Mouse (Mus musculus) limb, embryonic 11.5 days (tissue): ENCODE results near the gene Ell. TPM values are rescaled to one million over a fixed set of nuclear protein-coding genes. Genes with fewer than 3 reads are reported as not detected.

Experiments used
- ATAC-seq: fragments of 200-750 bp; cut with Nextera tagmentation; 2 replicates; pipeline ENCODE4 v1.8.0; 2017; ENCODE audit warnings: low read depth; ENCODE audit not compliant: insufficient number of reproducible peaks, low FRiP score, low TSS enrichment
- DNase-seq: peaks from one replicate; pipeline ENCODE4 v3.0.0-alpha.2; 2015; ENCODE audit warnings: low spot score
- H3K27ac ChIP-seq: fragments of 300-500 bp; sonication (generic); replicated peaks from 2 replicates; pipeline ENCODE4 v1.5.1; 2014; ENCODE audit warnings: low read depth, mild to moderate bottlenecking, low read length
- H3K27me3 ChIP-seq: fragments of 300-500 bp; sonication (generic); 2 replicates; pipeline ENCODE4 v1.6.1; 2014; ENCODE audit warnings: mild to moderate bottlenecking, low read length, mixed read lengths; ENCODE audit not compliant: control insufficient read depth, insufficient read depth
- H3K36me3 ChIP-seq: fragments of 300-500 bp; sonication (generic); 2 replicates; pipeline ENCODE4 v1.6.1; 2014; ENCODE audit warnings: mild to moderate bottlenecking, low read length, moderate library complexity, mixed read lengths; ENCODE audit not compliant: control insufficient read depth, insufficient read depth
- H3K4me1 ChIP-seq: fragments of 300-500 bp; sonication (generic); 2 replicates; pipeline ENCODE4 v1.6.1; 2014; ENCODE audit warnings: low read length, mixed read lengths; ENCODE audit not compliant: control insufficient read depth, insufficient read depth
- H3K4me2 ChIP-seq: fragments of 300-500 bp; sonication (generic); 2 replicates; pipeline ENCODE4 v1.6.1; 2014; ENCODE audit warnings: low read depth, mild to moderate bottlenecking, moderate library complexity; ENCODE audit not compliant: severe bottlenecking
- H3K4me3 ChIP-seq: fragments of 300-500 bp; sonication (generic); 2 replicates; pipeline ENCODE4 v1.5.1; 2014; ENCODE audit warnings: low read depth, low read length
- H3K9ac ChIP-seq: fragments of 300-500 bp; sonication (generic); 2 replicates; pipeline ENCODE4 v1.6.1; 2014; ENCODE audit warnings: mild to moderate bottlenecking, low read length
- H3K9me3 ChIP-seq: fragments of 300-500 bp; sonication (generic); 2 replicates; pipeline ENCODE4 v1.6.1; 2016; ENCODE audit warnings: low read length; ENCODE audit not compliant: control insufficient read depth
- WGBS: fragments of 180-500 bp; shearing (Covaris S2); extraction: QIAGEN DNeasy Blood & Tissue Kit; methylation state at CpG from one replicate; pipeline ENCODE4 v1.1.7; 2014; 5-methylcytosine and 5-hydroxymethylcytosine counted together
- polyA plus RNA-seq: library from polyadenylated mRNA; unstranded; fragments of >200 nt; fragmentation: Nextera tagmentation; extraction: Ambion mirVana; gene quantifications from 2 replicates; pipeline ENCODE4 v1.2.1, GENCODE M21; 2014

The Ell gene
- polyA plus RNA-seq, 1 experiment from 2014 or later: 20.1 TPM

DNA sequence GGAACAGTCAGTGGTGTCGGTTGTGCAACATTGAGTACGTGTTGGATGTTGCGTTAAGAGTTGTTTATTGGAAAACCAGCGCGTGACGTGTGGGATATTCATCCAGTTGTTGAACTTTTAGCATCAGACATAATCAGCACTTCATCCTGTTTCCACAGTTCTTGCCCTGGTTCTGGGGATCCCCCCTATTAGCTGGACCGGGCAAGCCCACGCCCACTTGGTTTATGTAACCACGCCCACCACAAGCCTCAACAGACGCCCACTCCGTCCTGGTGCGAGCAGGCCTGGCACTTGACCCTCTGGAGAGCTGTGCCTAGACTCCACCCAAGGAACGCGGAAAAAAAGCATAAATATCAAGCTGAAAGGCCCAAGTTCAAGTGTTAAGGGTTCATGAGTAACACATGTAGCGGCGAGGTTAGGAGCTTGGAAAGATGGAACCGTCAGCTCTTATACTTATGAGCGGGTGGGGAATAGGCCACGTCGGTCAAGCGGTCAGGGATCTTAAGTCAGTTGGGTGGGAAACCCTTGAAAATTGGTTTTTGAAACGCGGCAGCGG is 1.2 kb upstream of the Ell start:
- DNase-seq: peak; percentile 63
- WGBS: 17% methylated on average over 24 of the region's 24 CpGs
- ATAC-seq: peak; percentile 9

DNA sequence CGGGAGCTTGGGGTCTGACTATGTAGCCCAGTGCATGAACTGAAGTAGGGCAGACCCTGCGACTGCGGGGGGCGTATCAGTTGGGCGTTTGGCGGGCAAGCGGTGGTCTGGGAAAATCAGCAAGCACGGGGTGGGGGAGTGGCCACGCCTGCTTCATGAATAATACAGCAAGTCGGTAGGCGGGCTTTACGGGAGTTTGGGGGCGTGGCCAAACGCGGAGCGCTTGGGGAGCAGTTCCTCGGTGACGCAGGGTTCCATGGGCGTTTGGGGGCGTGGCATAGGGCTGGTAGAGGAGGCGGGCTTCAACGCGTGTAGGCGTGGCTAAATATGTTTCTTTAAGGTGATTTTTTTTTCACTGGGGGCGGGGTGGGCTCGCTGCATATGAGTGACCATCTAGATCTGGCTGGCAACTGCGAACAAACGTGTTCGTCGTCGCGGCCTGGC is 602 bp upstream of the Ell start:
- Histone ChIP-seq H3K9ac (peak overlapping the region; percentile 49), H3K4me3 (peak overlapping the region; percentile 84), H3K4me1 (peaks cover 9% of the 10 kb centered on the region), H3K4me2 (peak overlapping the region; percentile 71), H3K27me3 (no peaks in the 10 kb centered on the region), H3K9me3 (no peaks in the 10 kb centered on the region), H3K27ac (peak overlapping the region; percentile 62; the same call in 1 of the 2 replicates), H3K36me3 (peaks cover 10% of the 10 kb centered on the region)
- DNase-seq: peak; percentile 100
- ATAC-seq: peak; percentile 73
- WGBS: under 1% methylated on average over 32 of the region's 32 CpGs

More for the DNA sequence above, 1.2 kb upstream of the Ell start:
- Histone ChIP-seq H3K27me3 (no peaks in the 10 kb centered on the region), H3K9ac (peak overlapping the region; percentile 49), H3K4me2 (peak overlapping the region; percentile 71), H3K27ac (peak overlapping the region; percentile 30; the same call in 1 of the 2 replicates), H3K4me3 (peak overlapping the region; percentile 84), H3K9me3 (no peaks in the 10 kb centered on the region), H3K4me1 (peaks cover 9% of the 10 kb centered on the region), H3K36me3 (peaks cover 12% of the 10 kb centered on the region)

DNA sequence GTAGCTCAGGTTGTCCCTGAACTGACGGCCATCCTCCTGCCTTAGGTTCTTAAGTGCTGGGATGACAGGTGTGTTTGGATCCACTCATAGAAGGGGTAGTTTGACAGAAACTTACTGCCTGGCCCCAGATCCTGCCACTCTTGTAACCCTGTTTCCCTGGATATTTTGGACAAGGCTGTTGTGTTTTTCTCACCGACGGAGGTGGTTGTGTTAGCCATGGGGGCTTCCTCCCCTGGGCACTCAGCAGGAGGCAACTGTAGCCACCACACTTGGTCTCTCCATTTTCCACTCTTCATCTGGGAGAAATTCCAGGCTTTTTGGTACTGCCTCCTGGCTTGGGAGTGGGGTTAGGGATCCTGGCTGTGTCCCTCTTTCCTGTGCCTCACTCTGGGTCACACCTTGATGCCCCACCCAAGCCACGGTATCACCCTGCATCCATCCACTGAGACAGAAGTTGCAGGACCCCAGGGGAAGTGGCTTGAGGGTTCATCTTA is 803 bp downstream of the Ell start:
- 12% methylated on average over 4 of the region's 4 CpGs for WGBS
- Histone ChIP-seq H3K27me3 (no peaks in the 10 kb centered on the region), H3K9me3 (no peaks in the 10 kb centered on the region), H3K4me2 (peak overlapping the region; percentile 71), H3K27ac (no peak overlapping the region), H3K9ac (peak overlapping the region; percentile 78), H3K36me3 (peaks cover 4% of the 10 kb centered on the region), H3K4me3 (peak overlapping the region; percentile 84), H3K4me1 (peaks cover 9% of the 10 kb centered on the region)
- ATAC-seq: no peak
- no peak for DNase-seq

DNA sequence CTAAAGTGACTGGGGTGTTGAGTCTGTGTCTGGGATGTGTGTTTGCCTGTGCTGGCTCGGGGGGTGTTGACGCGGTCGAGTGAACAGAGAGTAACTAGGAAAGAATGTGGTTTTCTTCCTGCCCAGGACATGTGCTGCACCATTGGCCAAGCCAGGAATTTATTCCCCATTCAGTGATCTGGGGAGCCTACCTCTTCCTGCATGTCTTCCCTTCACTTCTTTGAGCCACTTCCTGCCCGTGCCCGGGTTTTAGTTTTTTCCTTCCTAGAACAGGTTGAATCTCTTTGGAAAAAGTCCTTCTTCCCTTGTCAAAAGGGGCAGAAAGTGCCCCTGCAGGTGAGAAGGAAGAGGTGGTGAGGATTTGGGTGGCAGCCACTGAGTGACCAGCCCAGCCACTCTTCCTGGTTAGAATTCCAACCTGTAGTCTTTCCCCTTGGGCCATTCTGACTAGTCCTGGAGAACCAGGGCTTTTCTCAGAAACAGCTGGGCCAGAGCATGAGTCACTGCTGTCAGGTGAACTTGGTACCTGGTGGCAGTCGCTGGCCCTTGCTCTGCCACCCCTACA is 1.3 kb downstream of the Ell start:
- Histone ChIP-seq H3K27ac (no peak overlapping the region), H3K27me3 (no peaks in the 10 kb centered on the region), H3K36me3 (peaks cover 1% of the 10 kb centered on the region; the same call in 1 of the 2 replicates), H3K4me2 (peak overlapping the region; percentile 71), H3K4me3 (peak overlapping the region; percentile 84), H3K9ac (peak overlapping the region; percentile 78), H3K9me3 (no peaks in the 10 kb centered on the region), H3K4me1 (peaks cover 9% of the 10 kb centered on the region)
- ATAC-seq (no peak), DNase-seq (no peak)
- 82% methylated on average over 7 of the region's 7 CpGs for WGBS

DNA sequence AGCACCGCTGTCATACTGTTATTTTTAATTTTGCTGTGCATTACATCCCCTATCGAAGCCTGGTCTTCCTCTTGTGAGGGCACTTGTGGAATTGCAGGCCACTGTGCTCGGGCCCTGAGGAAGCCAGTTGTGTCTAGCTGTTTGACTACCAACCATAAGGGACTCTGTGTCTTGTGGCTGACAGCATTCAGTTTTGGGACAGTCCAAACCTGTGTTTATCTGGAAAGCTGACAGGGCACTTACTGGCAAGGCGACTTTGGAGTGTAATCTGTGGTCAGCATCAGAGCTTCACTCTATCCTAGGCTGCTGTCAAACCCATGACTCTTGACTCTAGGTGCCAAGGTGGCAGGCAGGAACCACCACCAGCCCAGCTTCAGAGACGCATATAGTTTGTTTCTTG is 1.8 kb downstream of the Ell start:
- Histone ChIP-seq H3K9ac (no peak overlapping the region), H3K27ac (no peak overlapping the region), H3K4me3 (peak overlapping the region; percentile 84), H3K4me2 (peak overlapping the region; percentile 71; the same call in 1 of the 2 replicates), H3K9me3 (no peaks in the 10 kb centered on the region), H3K27me3 (no peaks in the 10 kb centered on the region), H3K36me3 (no peaks in the 10 kb centered on the region; the same call in 1 of the 2 replicates), H3K4me1 (peaks cover 9% of the 10 kb centered on the region)
- 87% methylated on average over 5 of the region's 5 CpGs for WGBS
- no peak for ATAC-seq
- DNase-seq: no peak

DNA sequence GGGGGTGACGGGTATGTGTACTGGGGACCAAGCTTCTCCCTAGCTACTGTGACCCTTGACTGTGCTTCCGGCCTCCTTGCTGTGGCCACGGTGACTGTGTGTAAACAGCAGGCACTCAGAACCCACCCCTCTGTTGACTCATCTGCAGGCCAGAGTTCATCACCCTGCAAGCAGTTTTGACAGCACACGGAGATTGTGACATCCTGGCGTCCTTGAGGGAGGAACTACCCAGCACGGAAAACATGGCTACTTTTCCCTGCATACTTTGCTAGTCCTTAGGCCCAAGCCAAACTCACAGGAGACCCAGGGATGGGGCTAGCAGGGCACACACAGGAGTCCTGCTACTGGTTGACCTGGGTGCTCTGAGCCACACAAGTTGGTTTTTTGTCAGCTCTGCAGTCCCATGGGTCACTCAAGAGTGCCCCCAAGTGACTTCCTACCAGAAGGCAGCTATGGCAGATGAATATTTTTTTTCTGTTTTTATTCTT is 5.0 kb downstream of the Ell start:
- no peak overlapping the region for H3K9ac ChIP-seq
- no peaks in the 10 kb centered on the region; the same call in 1 of the 2 replicates for H3K36me3 ChIP-seq
- peaks cover 9% of the 10 kb centered on the region for H3K4me1 ChIP-seq
- WGBS: 71% methylated on average over 6 of the region's 6 CpGs
- no peaks in the 10 kb centered on the region for H3K27me3 ChIP-seq
- DNase-seq: no peak
- no peak overlapping the region for H3K4me2 ChIP-seq
- no peak overlapping the region for H3K4me3 ChIP-seq
- no peak overlapping the region for H3K27ac ChIP-seq
- H3K9me3 ChIP-seq: no peaks in the 10 kb centered on the region
- no peak for ATAC-seq

DNA sequence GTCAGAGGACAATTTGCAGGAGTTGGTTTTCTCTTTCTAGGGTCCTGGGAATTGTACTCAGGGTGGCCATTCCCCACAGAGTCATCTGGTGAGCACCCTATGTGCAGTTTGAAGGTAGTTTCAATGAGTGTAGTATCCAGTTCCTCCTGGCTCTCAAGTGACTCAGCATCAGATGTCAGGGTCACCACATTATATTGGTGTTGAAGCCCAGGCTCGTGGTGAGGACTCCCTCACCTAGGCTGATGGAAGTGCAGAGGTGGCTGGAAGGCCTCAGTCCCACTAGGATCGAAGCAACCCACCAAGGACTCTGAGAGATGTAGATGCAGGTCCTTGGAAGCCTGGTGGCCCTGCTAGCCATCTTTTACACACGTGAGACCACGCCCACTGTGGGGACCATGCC is 7.2 kb downstream of the Ell start:
- Histone ChIP-seq H3K4me1 (no peaks in the 10 kb centered on the region), H3K4me3 (no peak overlapping the region), H3K27ac (no peak overlapping the region), H3K36me3 (no peaks in the 10 kb centered on the region; the same call in 1 of the 2 replicates), H3K27me3 (no peaks in the 10 kb centered on the region), H3K9ac (no peak overlapping the region), H3K9me3 (no peaks in the 10 kb centered on the region), H3K4me2 (no peak overlapping the region)
- DNase-seq (no peak), ATAC-seq (no peak)
- 90% methylated on average over 4 of the region's 4 CpGs for WGBS

DNA sequence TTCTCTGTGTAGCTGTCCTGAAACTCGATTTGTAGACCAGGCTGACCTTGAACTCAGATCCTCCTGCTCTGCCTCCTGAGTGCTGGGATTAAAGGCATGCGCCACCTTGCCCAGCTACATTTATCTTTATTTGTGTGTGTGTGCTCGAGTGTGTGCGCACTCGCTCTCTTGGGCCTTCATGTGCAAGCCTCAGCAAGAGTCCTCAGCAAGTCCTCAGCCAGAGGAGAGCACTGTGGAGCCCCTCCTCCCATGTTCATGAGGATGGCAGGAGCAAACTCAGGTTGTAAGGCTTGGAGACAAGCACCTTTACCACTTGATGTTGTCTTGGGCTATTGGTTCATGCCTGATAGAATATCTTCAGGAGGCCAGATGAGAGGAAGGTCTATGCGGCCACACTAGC is 8.5 kb downstream of the Ell start:
- WGBS: 92% methylated on average over 6 of the region's 6 CpGs
- no peak overlapping the region for H3K4me3 ChIP-seq
- DNase-seq (no peak), ATAC-seq (no peak)
- H3K9me3 ChIP-seq: no peaks in the 10 kb centered on the region
- no peaks in the 10 kb centered on the region for H3K4me1 ChIP-seq
- no peak overlapping the region for H3K4me2 ChIP-seq
- H3K27ac ChIP-seq: no peak overlapping the region
- no peak overlapping the region for H3K9ac ChIP-seq
- no peaks in the 10 kb centered on the region; the same call in 1 of the 2 replicates for H3K36me3 ChIP-seq
- no peaks in the 10 kb centered on the region for H3K27me3 ChIP-seq
